Comparison of ENCODE assay signal across 9 mouse cellular contexts in genomic region chr2:165166664-165167435, GRCm38 (mm10).
DNase-seq lines count a peak whose midpoint lies in the region; ATAC-seq lines count a peak whose summit lies in the region.
"Had no signal": no experiment of that assay in that cellular context is flagged by ENCODE, and none has a peak within 500 bp of the region (broad histone marks: within the 10 kb centered on the region; RNA-seq: fewer than 3 reads in every experiment).

No protein-coding gene starts in this region.

- H3K36me3 ChIP-seq in embryonic facial prominence, embryonic 13.5 days = no peaks in the 10 kb centered on the region
- H3K36me3 ChIP-seq in midbrain, embryonic 15.5 days (replicated peaks) = no peaks in the 10 kb centered on the region
- H3K36me3 ChIP-seq: stomach, embryonic 15.5 days had no signal

- H3K4me2 ChIP-seq in embryonic facial prominence, embryonic 13.5 days = peak overlapping the region; percentile 18; the same call in 1 of the 2 replicates
- no peak overlapping the region for H3K4me2 ChIP-seq in midbrain, embryonic 15.5 days
- H3K4me2 ChIP-seq: heart, embryonic 11.5 days; stomach, embryonic 15.5 days had no signal

- peaks cover 55% of the 10 kb centered on the region for H3K27me3 ChIP-seq in embryonic facial prominence, embryonic 13.5 days
- no peaks in the 10 kb centered on the region for H3K27me3 ChIP-seq in midbrain, embryonic 15.5 days (replicated peaks)

- 5% methylated on average over 18 of the region's 18 CpGs for whole genome bisulfite sequencing in embryonic facial prominence, embryonic 13.5 days
- WGBS in midbrain, embryonic 15.5 days = 13% methylated on average over 17 of the region's 18 CpGs

- no peak overlapping the region for H3K9ac ChIP-seq in embryonic facial prominence, embryonic 13.5 days
- H3K9ac ChIP-seq in midbrain, embryonic 15.5 days = no peak overlapping the region
- H3K9ac ChIP-seq: stomach, embryonic 15.5 days had no signal

- 0 out of 2 replicates have a peak, but pooled peaks have one; percentile 16 for ATAC-seq in embryonic facial prominence, embryonic 13.5 days (ENCODE audit: insufficient number of reproducible peaks, insufficient read depth, low FRiP score, low TSS enrichment, low read depth)
- peak; percentile 46; the same call in 1 of the 2 replicates for ATAC-seq in midbrain, embryonic 15.5 days (replicated peaks)
- ATAC-seq in megakaryocyte-erythroid progenitor cell, adult 5-6 weeks (replicated peaks; ENCODE audit: low FRiP score, low TSS enrichment, poor library complexity, severe bottlenecking) = no peak

- DNase-seq in layer of hippocampus, postnatal 36 days = peak; percentile 11 to 20
- no peak for DNase-seq in layer of hippocampus, adult 9-10 months (ENCODE audit: low spot score)
- peak; percentile 16 for DNase-seq in R1 (ENCODE audit: low read depth, low spot score)
- no peak for DNase-seq in kidney, postnatal 10 days

- H3K27ac ChIP-seq in embryonic facial prominence, embryonic 13.5 days = no peak overlapping the region
- H3K27ac ChIP-seq in midbrain, embryonic 15.5 days = 0 out of 2 replicates have a peak overlapping the region, but pooled peaks have one; percentile 20
- H3K27ac ChIP-seq: stomach, embryonic 15.5 days had no signal

- H3K4me3 ChIP-seq in embryonic facial prominence, embryonic 13.5 days = no peak overlapping the region
- no peak overlapping the region for H3K4me3 ChIP-seq in midbrain, embryonic 15.5 days
- H3K4me3 ChIP-seq: stomach, embryonic 15.5 days had no signal

- peaks cover 20% of the 10 kb centered on the region for H3K4me1 ChIP-seq in embryonic facial prominence, embryonic 13.5 days
- peaks cover 30% of the 10 kb centered on the region for H3K4me1 ChIP-seq in midbrain, embryonic 15.5 days
- H3K4me1 ChIP-seq: stomach, embryonic 15.5 days had no signal

- H3K9me3 ChIP-seq in embryonic facial prominence, embryonic 13.5 days = no peaks in the 10 kb centered on the region
- H3K9me3 ChIP-seq in midbrain, embryonic 15.5 days = no peaks in the 10 kb centered on the region
- H3K9me3 ChIP-seq: stomach, embryonic 15.5 days had no signal

Comparison
In these comparisons a context has a peak if more than half of its experiments do, and no peak if none do; other contexts are left out.
1. DNase-seq: peak in layer of hippocampus, postnatal 36 days (2 of 2) and R1 (single experiment); none in layer of hippocampus, adult 9-10 months (single experiment) and kidney, postnatal 10 days (single experiment).